Mouse (Mus musculus): ENCODE results near the gene Thsd4.
A peak's percentile ranks its signal among the peaks of the same experiment; 100 is the strongest.
"Not testable (repeated sequence)": the region's sequence is repeated elsewhere in the genome, so short reads cannot be mapped to it uniquely, and the experiment has no call there.

Thsd4 gene

DNA sequence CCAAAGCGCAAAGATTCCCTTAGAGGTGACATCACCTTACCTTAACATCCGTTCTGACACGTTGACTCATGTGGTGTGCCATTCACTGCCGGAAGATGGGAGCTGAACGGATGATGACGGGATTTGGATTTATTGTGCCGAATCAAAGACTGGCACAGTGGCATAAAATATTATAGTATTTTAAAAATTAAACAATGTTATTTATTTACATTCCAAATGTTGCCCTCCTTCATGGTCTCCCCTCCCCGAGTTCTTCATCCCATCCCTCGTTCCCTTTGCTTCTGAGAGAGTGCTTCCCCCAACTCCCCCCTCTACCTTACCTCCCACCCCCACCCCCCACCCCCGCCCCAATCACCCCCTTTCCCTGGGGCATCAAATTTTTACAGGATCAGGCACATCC is 561.3 kb downstream of the Thsd4 start, which contains the start of gene Nr2e3:
Gene Nr2e3, minus strand, starts transcription at position 101 of the 400 bp plus-strand sequence.
- DNase-seq = no peak

DNA sequence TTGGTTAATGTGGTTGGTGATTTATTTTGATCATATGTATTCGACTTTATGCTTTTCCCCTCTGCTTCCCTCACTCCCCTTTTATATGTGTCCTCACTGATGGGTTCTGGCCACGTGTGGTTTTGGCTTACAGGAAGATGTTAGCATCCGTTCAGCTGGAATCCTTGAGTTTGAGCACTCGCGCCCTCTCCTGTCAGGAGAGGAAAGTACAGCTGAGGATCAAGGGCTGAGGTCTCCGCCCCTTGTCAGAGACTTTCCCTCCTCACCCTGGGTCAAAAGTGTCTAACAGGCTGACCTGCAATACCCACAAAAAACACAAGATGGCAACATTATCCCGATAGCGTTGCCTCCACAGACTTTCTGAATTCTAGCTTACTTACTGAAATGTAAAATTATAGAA is 562.6 kb downstream of the Thsd4 start:
- peak; percentile 85 for DNase-seq

DNA sequence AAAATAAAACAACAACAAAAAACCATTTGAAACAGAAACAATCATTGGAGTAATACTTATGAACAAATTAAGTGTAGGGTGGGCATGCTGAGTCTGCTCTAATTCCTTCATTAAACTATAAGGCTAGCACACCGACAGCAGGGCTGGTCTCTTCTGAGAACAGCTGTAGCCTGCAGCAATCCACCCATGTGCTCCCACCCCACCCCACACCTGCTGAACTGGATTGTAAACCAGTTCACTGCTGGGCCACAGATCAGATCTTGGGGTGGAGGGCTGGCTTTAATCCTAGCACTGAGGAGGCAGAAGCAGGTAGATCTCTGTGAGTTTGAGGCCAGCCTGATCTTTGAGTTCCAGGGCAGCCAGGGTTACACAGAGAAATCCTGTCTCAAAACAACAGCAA is 563.7 kb downstream of the Thsd4 start:
- DNase-seq = not testable (repeated sequence)

DNA sequence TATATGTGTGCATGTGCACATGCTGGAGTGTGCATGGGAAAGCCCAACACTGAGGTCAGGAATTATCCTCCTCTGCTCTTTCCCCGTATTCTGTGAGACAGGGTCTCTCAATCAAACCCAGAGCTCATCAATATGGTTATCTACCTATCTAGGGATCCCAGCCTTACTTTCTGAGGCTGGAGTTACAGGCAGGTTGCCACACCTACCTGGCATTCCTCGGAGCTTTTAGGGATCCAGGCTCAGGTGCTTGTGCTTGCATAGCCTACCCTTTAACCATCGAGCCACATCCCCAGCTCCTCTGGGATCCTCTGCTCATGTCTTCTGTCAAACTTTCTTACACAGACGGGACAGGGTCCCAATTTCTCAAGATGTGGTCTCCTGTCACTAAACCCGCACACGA is 565.4 kb downstream of the Thsd4 start:
- DNase-seq = no peak

DNA sequence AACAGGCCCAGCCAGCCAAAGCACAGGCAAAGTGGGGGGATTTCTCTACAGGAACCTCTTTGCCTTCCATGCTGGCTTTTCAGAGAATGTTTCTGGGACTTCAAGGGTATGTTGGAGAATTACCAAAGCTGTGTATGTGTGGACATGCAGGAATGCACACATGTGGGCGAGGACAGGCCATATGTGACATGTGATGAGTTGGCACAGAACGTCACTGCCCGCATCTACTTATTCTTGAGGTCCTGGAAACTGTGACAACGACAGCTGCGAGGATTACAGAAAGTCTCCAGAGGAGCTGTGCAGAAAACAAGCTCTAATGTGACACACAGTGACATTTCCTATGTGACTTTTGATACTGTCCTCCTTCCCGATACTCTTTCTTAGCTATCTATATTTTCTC is 566.2 kb downstream of the Thsd4 start:
- DNase-seq = no peak

DNA sequence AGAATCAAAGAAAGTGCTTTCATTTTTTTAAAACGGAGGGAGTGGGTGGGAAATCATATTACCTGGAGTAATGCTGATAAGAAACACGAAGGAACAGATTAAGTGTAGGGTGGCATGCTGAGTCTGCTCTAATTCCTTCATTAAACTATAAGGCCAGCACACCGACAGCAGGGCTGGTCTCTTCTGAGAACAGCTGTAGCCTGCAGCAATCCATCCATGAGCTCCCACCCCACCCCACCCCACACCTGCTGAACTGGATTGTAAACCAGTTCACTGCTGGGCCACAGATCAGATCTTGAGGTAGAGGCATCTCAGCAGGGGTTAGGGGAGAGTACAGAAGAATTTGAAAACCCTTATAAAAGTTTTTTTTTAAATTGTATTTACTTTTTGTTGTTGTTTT is 566.6 kb downstream of the Thsd4 start:
- no peak for DNase-seq

DNA sequence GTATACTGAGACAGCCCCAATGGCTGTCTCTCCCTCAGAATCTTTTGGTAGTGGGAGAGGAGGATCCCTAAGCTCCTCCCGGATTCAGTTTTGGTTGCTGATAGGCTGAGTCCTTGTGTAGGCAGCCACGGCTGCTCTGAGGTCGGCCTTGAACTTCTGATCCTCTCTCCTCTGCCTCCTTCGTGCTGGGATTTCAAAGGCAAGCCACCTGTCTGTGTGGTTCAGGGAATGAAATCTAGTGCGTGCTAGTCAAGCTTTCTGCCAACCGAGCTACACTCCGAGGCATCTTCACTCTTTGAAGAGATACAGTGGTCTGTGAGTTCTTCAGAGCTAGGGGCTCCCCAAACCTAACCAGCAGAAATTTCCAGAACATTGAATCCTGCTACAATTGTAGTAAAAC is 568.3 kb downstream of the Thsd4 start:
- DNase-seq = no peak

DNA sequence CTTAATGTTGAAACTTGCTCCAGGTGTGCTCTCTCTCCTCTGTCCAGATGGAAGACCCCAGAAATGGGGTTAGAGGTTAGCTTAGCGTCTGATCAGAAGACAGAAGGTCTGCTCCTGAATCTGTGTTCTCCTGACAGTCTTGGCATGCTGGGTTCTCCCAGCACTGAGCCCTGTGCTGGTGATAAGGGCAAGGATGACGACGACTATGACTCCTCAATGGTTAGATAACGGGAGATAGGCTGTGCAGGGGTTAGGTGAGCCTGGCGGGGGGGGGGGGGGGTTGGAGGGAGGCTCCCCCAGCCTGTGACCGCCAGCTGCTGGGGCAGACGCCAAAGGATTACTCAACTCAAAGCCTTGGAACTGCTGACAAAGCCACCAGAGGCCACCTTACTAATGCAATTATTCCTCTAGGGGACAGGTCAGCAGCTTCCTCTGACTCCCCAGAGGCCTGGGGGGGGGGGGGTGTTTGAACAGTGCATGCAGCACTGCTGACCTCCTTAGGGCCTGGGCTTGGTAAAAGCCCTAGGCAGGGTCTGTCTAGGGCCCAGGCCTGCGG is 569.3 kb downstream of the Thsd4 start:
- no peak for DNase-seq

DNA sequence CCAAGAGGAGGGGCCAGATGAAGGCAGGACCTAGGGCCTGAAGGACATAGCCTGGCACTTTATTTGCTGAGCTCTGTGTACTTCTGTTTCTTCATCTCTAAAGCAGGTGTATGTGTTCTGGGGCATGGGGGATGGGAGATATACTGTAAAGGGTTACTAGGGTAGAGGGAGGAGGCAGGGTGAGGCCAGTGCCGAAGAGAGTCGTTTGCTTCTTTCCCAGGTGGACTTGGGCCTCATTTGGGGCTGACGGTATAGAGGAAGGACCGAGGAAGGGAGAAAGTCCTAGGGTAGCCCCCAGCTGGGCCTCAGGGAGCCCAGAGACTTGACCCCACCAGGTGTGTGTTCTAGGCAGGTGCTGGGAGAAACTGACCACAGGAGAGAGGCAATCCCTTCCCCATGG is 569.9 kb downstream of the Thsd4 start:
- DNase-seq = no peak

DNA sequence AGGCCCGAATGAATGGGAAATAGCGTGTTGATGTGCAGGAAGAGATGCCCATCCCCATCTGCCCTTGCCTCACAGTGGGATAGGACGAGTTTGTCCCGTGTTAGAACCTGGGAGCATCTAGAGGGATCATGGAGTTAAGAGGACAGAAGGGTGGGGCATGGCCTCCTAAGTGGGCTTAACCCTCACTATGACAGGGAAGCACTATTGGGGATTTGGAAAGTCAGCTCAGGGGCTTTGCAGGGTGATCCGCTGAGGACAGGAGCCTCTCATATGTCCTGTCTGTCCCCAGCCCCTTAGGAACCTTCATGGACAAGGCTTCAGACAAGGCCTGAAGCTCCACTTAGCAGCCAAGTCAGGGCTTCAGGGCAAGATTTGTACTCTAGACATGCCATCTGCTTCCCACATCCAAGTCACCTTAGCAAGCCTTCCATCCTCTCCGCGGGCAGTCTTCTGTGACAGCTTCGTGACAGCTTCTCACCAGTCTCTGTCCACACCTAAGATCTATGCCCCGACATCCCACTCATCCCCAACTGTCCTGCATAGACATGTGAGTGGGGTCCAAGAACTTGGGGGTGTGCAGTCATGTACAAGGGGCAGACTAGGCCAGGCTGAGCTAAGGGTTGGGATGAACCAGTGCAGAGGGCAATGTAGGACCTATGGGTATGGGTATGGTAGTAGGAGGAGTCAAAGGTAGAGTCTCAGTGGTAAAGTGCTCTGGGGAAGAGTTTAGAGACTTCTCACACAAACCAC is 570.7 kb downstream of the Thsd4 start:
- DNase-seq = no peak

DNA sequence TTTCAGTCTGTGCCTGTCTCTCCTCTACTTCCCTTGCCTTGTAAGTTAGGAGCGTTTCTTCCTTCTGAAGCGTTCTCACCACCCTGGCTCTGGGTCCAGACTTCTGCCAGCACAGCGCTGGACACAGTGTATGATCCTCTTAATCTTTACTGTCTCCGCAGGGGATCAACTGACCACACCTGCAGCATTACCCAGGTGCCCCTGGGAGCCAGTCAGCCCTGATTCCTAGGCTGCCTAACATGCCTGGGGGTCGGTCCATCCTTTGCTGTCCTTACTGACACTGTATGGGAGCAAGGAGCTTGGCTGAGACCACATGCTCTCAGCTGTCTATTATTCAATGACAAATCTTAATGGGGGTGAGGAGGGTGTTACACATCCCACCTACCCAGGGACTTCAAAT is 571.9 kb downstream of the Thsd4 start:
- no peak for DNase-seq

DNA sequence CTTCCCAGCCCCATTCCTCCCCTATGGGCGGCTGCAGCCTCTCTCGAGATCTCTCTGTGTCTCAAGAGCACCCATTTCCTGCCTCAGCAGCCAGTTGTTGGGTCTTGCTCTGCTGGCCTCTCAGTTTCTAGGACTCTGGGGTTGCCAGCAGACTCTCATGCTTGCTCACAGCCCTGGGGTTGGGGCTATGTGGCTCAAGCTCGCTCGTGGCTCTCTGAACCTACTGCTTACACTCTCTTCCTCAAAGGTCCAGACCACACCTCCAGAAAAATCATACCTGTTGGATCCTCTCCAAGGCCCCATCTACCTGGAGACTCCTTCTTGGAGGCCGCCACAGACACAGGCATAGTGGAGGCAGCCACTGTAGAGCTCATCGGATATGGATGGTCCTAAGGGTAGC is 572.3 kb downstream of the Thsd4 start:
- no peak for DNase-seq

DNA sequence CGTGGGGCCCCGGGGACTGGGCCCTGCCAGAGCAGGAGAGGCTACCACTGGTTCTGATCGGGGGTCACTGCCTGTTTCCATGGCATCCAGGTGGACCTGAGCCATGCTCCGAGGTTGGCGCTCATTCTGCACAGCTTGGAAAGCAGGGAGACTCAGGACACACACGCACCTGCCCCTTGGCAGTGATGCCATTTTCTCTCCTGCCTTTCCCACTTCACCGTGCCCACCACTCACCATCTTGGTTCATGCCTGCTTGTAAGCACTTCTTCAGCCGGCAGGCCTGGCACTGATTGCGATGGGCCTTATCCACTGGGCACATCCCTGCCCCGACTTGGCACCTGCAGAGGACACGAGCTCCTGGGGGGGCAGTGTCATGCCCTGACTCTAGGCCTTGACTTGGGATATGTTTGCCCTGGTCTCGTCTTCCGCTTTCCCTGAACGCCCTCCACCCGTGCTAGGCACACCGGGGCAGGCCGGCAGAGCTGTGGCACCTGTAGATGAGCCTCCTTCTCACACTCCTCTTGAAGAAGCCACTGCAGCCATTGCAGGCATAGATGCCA is 573.1 kb downstream of the Thsd4 start:
- DNase-seq = no peak

DNA sequence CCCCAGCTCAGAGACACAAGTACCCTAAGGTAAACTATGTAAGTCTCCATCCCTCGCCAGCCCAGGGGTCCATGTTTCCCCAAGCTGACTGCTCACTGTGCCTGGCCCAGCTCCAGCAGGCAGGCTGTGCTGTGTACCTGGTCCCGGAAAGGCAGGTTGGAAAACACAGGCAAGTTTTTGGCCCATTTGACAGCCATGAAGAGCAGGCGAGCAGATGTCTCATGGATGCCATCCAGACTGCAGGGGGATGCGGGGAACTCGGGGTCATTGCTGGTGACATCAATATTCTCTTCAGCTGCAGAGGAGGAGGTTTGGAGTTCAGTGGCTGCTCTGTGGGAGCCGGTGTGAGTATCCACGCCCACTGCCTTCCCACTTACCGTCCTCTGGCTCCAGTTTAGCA is 573.6 kb downstream of the Thsd4 start:
- DNase-seq = no peak

DNA sequence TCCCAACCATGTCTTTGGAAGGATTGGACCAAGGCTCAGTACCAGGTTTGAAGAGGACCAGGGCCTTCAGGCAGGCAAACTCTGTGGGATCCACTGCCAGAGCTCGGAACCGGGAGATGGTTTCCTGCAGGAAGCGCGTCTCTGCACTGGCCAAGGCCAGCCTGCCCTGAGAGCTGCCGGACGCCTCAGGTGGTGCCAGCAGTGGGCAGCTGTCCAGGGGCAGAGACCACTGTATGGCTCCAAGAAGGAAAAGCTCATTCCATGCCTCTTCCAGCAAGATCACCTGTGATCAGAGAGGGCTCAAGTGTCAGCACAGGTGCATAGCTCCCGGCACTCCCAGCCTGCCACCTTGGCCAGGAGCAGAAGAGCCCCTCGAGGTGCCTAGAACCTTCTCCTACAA is 574.6 kb downstream of the Thsd4 start:
- no peak for DNase-seq

DNA sequence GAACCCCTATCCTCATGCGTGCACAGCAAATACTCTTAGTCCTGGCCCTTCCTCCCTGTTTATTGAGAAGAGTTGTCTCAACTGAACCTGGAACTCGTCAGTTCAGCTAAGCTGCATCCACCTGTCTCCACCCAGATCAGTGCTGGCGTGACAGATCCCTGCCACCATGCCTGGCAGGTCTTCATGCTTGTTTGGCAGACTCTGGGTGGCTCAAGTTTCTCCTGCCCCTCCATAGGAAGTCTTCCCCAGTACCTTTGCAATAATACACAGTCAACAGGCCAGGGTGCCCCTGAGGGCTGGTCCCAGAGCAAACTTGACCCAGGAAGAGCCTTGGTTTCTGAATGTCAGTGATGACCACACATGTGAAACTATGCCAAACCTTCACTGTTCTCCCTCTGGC is 576.6 kb downstream of the Thsd4 start:
- no peak for DNase-seq

DNA sequence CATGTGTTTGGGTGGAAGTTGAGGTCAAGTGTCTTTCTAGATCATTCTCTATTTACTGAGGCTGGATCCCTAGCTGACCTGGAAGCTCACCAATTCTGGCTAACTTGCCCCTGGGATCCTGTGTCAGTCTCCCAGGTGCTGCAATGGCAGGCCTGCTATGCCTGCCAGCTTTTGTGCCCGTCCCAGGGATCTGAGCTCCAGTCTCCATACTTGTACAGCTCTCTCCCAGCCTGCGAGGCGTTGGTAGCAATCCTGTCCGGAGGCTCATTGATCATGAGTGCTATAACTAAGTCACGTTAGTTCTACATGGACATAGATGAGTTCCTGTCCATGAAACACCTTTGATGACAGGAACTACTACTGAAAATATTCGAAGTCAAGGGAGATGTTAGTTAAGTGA is 578.0 kb downstream of the Thsd4 start:
- no peak for DNase-seq

DNA sequence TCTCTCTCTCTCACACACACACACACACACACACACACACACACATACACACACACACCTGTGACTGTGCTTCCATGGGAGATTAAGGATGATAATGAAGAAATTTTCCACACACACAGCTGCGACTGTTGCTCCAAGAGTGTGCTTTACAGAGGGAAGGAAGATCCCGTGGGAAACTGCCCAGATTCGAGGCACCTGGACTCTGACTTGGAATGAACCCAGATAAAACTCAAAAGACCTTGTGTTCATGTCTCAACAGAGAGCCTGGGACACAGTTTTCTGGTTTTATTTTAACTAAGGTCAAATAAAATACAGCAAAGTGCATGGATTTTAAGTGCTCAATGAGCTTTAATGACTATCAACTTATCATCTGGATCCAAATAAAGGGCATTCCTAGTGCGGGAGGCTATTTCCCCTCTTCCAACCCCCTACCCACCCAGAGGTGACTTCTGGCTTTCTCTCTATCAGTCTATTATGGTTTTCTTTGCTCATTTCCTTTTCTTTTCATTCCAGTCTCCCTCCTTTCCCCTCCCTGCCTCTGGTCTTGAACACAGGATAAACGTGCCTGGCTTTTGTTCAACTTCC is 579.3 kb downstream of the Thsd4 start:
- no peak for DNase-seq

DNA sequence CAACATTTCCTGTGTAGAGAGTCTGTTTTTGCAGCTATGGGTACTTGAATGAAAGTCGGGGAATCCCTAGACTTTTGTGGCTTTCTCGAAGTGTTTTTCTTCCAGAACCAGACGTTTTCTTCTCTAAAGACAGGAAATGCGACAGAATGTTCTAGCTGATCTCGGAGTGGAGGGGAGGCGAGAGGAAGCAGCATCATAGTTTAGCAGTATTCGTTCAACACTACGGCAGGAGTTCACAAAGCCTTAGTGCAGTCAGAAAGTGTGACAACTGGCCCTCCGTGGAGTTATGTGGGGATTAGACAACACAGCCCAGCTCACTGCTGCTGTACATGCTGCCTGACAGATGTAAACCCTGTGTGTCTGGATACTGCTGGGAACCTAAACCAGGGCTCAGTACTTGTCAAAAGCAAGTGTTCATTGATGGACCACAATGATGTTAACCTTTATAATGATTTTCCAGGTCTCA is 579.9 kb downstream of the Thsd4 start:
- peak; percentile 28 to 44 for DNase-seq

DNA sequence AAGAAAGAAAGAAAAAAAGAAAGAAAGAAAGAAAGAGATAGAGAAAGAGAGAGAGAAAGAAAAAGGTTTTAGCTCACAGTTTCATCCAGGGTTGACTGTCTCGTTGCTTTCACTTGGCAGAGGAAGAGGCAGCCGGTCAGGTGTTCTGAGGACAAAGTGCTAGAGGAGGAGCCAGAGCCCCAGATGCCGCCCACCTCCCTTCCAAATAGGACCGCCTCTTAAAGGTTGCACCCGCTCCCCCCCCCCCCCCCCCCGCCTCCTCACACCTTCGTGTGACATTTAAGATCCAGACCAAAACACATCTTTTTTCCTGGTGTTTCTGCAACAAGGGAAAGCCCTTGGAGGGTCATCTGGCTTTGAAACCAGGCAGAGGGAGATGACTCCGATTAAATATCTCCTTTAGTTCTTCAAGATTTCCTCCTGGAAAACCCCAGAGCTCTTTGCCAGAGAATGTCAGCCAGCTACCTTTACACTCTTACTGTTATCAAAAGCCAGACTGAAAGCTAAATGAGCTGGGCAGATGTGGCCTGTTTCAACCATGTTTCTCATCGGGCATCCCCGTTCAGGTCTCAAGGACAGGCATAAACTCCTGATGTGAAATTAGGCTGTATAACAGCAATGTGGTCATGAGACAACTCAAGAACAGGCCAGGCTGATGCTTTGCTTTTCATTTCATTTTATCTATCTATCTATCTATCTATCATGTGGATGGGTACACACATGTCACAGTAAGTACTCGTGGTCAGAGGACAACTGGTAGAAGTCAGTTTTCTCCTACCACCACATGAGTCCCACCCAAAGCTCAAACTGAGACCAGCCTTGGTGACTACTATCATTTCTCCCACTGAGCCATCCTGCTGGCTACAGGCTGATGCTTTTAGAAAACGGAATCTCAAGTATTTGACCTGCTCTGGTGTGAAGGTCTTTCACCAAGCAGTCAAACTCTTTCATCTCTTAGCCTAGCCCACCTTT is 580.6 kb downstream of the Thsd4 start:
- DNase-seq = no peak

DNA sequence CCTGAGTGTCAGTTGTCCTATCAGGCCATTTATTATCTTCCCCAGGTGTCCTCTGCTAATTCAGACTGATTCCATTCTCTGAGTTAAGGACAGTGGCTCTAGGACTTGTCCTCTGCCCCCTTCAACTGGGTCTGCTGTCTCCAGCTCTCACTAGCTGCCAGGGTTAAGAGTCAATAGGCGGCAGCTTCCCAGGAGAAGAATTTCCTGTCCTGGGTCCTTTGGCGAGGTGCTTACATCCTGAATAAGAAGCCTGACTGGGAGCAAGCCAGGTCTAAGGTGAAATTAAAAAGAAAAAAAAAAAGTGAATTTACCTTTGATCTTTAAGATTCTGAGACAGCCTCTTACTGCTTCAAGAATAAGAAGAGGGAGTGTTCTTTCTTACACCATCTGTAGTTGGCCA is 582.2 kb downstream of the Thsd4 start:
- no peak for DNase-seq

DNA sequence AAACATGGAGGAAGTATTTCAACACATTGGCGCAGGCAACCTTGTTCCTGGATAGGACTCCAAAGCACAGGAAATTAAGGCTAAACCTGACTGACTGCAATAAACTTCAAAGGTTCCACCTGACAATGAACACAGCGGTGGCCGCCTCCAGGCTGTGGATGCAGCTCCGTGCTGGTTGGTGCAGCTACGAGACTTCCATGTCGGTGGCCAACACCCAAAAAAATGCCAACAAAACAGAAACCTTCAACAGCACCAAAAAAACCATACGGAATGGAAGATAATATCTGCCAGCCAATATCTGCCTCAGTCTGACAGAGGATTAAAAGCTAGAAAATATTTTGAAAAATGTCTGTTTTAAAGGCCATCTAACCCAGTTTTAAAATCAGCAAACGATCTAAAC is 583.3 kb downstream of the Thsd4 start:
- DNase-seq = no peak

DNA sequence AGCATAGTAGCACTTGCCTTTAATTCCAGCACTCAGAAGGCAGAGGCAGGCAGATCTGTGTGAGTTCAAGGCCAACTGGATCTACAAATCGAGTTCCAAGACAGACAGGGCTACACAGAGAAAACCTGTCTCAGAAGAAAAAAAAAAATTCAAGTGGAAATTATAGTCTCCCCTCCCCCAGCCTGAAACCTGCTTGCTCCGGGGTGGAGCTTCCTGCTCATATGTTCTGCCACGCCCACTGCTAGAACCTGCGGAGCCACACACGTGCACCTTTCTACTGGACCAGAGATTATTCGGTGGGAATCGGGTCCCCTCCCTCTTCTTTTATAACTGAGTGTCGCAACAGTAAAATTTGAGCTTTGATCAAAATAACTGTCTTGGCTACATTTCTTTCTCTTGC is 586.0 kb downstream of the Thsd4 start:
- DNase-seq = not testable (repeated sequence)
